Mouse (Mus musculus) megakaryocyte, embryonic 14.5 days (primary cell): ENCODE measurements around the gene Pank2. TPM values are rescaled to one million over a fixed set of nuclear protein-coding genes. Genes with fewer than 3 reads are reported as not detected.
A peak's percentile ranks its signal among the peaks of the same experiment; 100 is the strongest.

ENCODE experiments used
- H3K27me3 ChIP-seq: replicated peaks from 2 replicates; pipeline ENCODE3; 2012; ENCODE audit warnings: inconsistent platforms
- H3K36me3 ChIP-seq: replicated peaks from 2 replicates; pipeline ENCODE3; 2012; ENCODE audit warnings: low read length, inconsistent platforms, mixed read lengths
- H3K4me1 ChIP-seq: 2 replicates; pipeline ENCODE4 v1.6.1; 2012; ENCODE audit warnings: inconsistent platforms
- H3K4me3 ChIP-seq: replicated peaks from 2 replicates; pipeline ENCODE3; 2012; ENCODE audit warnings: moderate library complexity, mild to moderate bottlenecking, inconsistent platforms
- H3K9me3 ChIP-seq: 2 replicates; pipeline ENCODE4 v1.6.1; 2012; ENCODE audit warnings: inconsistent platforms
- FLI1 ChIP-seq: IDR thresholded peaks from 2 replicates; pipeline ENCODE4 v1.6.1; 2012; ENCODE audit warnings: low read length, inconsistent platforms, mixed read lengths
- GATA1 ChIP-seq: IDR thresholded peaks from 3 replicates; pipeline ENCODE4 v1.6.1; 2012; ENCODE audit warnings: mixed read lengths, low read length, inconsistent platforms, borderline replicate concordance
- polyA plus RNA-seq: library from polyadenylated mRNA; stranded (reverse); fragments of >175 nt; gene quantifications from 2 replicates; pipeline ENCODE4 v1.2.3, GENCODE M21; 2012; ENCODE audit warnings: low replicate concordance; ENCODE audit not compliant: insufficient read depth

Gene Pank2
- polyA plus RNA-seq, 1 experiment = 15.6 TPM

DNA sequence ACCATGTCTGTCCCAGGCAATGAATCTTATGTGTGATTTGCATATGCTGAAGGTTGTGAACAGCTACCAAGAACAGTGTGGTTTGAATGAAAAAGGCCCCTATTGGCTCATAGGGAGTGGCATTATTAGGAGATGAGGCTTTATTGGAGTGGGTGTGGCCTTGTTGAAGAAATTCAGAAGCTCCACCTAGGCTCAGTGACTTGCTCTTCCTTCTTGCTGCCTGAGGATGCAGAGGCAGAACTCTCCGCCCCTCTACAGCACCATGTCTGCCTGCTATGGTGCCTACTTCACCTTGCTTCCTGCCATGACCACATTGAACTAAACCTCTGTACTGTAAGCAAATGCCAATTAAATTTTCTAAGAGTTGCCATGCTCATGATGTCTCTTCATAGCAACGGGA, 29.7 kb upstream of the Pank2 start:
- Histone ChIP-seq H3K27me3 (no peaks in the 10 kb centered on the region), H3K36me3 (peaks cover 27% of the 10 kb centered on the region), H3K4me3 (peak overlapping the region; percentile 71), H3K4me1 (peaks cover 77% of the 10 kb centered on the region), H3K9me3 (no peaks in the 10 kb centered on the region)
- TF ChIP-seq FLI1 (no peak), GATA1 (no peak)

DNA sequence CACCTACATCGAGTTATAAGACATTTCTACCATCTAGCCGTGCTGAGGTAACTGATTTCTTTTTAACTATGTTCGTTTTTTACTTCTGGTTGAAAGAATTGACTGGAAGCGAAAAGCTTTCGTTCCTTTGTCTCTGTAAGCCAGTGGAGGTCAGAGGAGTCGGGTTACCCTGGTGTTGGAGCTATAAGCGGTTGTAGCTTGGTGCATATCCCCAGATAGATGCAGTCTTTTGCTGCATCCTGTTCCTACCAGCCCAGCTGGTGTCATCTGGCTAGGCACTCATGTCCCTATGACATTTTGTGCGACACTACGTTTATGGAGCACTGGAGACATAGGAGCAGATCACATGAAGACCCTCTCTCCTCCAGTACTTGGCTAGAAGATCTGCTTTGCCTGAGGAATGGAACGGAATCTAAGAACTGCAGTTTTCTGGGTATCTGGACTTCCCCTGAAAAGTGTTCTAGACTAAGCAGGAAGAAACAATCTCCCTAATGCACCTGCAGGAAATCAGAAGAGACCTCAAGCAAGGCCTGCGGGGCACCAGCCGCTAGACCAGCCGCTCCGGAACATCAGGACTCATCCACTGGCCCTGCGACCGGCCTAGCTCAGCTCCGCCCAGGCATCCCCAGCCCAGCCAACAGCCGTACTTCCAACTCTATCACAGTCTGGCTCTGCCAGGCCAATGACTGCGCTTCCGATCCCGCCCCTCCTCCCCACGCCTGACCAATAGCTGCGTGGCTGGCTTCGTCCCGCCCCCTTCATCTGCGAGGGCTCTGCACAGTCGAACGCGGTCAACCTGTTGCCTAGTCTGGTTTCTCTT, 28.8 kb upstream of the Pank2 start, which contains the start of gene Mavs:
Mavs (plus strand) TSS at position 757 of the 820 bp plus-strand sequence.
- H3K9me3 ChIP-seq = no peaks in the 10 kb centered on the region
- TF ChIP-seq GATA1 = no peak
- no peak for TF ChIP-seq FLI1
- peaks cover 36% of the 10 kb centered on the region for H3K36me3 ChIP-seq
- peak within 1 kb of the TSS; percentile 97 for H3K4me3 ChIP-seq
- H3K27me3 ChIP-seq = no peaks in the 10 kb centered on the region
- H3K4me1 ChIP-seq = peaks cover 85% of the 10 kb centered on the region

DNA sequence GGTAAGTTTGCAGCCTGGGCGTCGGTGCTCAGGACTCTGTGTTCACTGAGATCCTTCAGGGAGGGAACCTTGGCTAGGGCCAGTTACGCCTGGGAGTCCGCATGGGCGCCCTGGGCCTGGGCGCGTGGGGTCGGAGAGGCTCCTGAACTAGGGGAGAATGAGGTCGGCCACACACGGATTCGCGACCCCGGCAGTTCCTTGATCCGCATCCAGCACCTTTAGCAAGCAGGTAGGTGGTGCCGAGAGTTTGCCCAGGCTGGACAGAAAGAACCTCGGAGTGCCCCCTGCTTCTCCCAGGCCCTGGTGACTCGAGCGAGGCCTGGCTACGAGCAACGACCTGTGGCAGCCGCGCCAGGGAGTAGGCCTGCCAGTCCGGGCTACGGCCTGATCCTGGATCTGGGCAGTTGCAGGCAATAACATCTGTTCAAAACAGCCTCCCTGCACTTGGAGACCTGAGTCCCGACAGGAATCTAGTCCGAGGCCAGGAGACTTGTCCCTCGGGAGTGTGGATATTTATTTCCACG, 28.1 kb upstream of the Pank2 start:
- Histone ChIP-seq H3K27me3 (no peaks in the 10 kb centered on the region), H3K9me3 (no peaks in the 10 kb centered on the region), H3K4me1 (peaks cover 88% of the 10 kb centered on the region), H3K4me3 (peak overlapping the region; percentile 97), H3K36me3 (peaks cover 43% of the 10 kb centered on the region)
- no peak for TF ChIP-seq GATA1
- TF ChIP-seq FLI1 = no peak

DNA sequence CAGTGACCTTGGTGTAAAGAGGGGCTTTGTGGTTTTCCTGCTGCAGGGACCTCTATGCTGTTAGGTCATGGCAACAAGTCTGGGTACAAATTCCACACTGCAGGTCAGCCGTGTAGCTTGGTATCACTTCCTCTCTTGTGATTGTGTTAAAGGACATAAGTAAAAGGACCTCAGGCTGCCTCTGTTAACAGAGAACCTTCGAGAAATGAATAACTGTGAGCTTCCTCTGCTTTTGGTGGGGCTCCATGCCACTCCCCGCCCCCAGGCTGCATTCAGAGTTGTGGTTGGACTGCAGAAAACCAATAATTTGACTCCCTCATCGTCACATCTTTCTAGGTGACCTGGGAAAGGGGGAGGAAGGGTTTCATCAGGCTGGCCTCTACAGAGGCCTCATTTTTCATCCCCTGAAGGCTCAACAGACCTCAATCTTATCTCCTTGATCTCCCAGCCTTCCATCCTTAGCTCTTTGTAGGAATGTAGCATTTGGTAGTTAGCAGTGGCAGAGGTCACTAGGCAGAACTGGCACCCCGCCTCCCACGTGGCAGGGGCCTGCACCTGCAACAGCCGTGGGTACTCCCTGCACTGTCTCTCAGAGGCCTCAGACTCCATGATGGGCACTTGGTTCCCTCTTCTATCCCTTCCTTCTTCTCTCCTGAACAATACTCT, 27.2 kb upstream of the Pank2 start:
- no peak for TF ChIP-seq GATA1
- TF ChIP-seq FLI1 = no peak
- Histone ChIP-seq H3K4me3 (peak overlapping the region; percentile 97), H3K9me3 (no peaks in the 10 kb centered on the region), H3K4me1 (peaks cover 90% of the 10 kb centered on the region), H3K27me3 (no peaks in the 10 kb centered on the region), H3K36me3 (peaks cover 52% of the 10 kb centered on the region)

DNA sequence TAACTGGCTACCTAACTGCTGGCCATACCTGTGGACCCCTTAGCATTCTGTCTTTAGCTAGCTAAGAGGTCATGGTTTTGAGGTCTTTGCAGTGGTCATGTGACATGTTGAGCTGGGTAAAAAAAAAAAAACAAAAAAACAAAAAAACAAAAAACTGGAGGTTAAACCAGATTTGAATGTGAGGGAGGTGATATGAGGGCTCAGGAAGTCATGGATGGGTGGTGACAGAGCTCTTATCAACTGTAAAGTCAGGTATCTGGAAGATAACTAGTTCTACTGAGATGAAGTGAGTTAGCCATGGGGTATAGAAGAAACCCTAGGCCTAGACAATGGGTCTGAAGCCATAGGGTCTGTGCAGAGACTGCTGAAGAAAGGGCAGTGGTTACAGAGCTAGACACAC, 20.1 kb upstream of the Pank2 start:
- no peaks in the 10 kb centered on the region for H3K9me3 ChIP-seq
- H3K27me3 ChIP-seq = no peaks in the 10 kb centered on the region
- H3K4me3 ChIP-seq = peak overlapping the region; percentile 46
- peaks cover 98% of the 10 kb centered on the region for H3K36me3 ChIP-seq
- peaks cover 100% of the 10 kb centered on the region for H3K4me1 ChIP-seq
- TF ChIP-seq GATA1 (no peak), FLI1 (no peak)

DNA sequence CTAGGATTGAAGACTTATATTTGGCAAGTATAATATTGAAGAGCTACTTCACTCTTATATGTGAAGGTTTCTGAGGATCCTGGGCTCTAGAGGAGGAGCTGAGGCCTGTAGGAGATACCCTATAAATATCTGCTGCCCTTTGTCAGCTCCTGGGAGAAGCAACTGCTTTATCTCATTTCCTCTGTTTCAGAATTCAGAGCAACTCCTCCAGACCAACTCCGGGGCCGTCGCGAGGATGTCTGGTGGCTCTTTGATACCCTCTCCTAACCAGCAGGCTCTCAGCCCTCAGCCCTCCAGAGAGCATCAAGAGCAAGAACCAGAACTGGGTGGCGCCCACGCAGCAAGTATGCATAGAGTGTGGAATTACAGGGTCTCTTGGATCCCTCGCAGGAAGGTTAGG, 19.4 kb upstream of the Pank2 start:
- peaks cover 98% of the 10 kb centered on the region for H3K36me3 ChIP-seq
- TF ChIP-seq FLI1 (no peak), GATA1 (no peak)
- H3K4me1 ChIP-seq = peaks cover 98% of the 10 kb centered on the region
- H3K9me3 ChIP-seq = no peaks in the 10 kb centered on the region
- no peaks in the 10 kb centered on the region for H3K27me3 ChIP-seq
- peak overlapping the region; percentile 19 for H3K4me3 ChIP-seq

DNA sequence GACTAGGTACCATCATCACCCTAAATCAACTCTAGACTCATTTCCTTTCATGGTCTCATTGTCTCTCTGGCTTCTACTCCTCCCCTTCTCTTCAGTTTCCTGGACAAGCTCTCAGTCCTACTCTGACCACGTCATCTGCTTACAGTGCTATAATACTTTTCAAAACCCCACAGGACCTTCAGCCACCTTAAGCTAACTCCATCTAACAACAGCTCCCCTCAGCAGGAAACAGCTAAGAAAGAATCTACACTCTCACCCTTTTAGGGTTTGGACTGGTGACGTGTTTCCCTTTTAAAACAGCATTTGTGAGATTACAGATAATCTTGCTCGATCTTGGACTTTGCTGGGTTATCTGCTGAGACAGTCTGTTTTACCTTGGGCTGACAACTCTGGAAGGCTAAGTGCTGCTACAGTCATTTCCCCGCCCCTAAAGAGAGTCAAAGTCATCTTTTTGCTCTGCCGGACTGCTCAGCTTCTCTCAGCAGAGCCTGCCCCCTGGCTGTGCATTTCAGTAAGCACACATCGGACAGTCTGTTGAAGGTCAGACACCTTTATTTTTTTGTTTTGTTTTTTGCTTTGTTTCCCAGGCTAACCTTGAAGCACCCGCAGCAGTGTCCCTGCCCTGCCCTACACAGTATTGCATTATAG, 8.5 kb upstream of the Pank2 start:
- Histone ChIP-seq H3K4me3 (peak overlapping the region; percentile 83), H3K27me3 (no peaks in the 10 kb centered on the region), H3K4me1 (peaks cover 80% of the 10 kb centered on the region), H3K36me3 (peaks cover 40% of the 10 kb centered on the region), H3K9me3 (no peaks in the 10 kb centered on the region)
- TF ChIP-seq FLI1 (no peak), GATA1 (no peak)

DNA sequence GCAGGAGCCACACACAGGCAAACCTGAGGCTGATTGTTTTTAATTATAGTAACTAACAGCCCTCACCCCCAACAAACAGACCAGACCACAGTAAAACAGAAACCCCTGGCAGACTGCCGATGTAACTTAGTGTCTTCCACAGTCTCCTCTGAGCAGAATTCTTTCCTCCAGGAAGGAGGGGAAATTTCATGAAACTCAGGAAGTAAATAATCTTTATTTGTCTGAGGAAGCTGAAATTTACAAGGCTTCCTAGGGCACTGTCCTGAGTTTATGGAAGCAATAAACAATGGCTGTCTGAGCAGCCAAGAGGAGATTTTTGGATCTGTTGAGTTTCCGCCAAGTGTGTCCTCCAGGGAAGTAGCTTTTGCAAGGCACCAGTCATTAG, 8.0 kb upstream of the Pank2 start:
- H3K4me3 ChIP-seq = peak overlapping the region; percentile 83
- TF ChIP-seq FLI1 (no peak), GATA1 (no peak)

DNA sequence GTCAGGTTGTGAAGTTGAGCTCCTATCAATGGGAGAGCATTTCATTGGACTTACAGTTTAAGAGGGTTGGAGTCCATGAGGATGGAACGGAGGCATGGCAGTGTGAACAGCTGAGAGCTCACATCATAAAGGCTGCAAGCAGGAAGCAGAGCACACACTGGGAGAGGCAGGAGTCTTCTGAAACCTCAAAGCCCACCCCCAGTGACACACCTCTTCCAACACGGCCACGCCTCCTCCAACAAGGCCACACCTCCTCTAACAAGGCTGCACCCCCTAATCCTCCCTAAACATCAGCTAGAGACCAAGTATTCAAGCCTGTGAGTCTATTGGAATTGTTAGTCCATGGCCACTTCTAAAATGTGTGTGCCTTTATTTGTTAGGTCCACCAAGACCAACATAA, 6.6 kb upstream of the Pank2 start:
- peaks cover 83% of the 10 kb centered on the region for H3K4me1 ChIP-seq
- H3K36me3 ChIP-seq = peaks cover 22% of the 10 kb centered on the region
- H3K27me3 ChIP-seq = no peaks in the 10 kb centered on the region
- TF ChIP-seq FLI1 (no peak), GATA1 (no peak)
- peak overlapping the region; percentile 24 for H3K4me3 ChIP-seq
- H3K9me3 ChIP-seq = no peaks in the 10 kb centered on the region

More for the DNA sequence above, 8.0 kb upstream of the Pank2 start:
- no peaks in the 10 kb centered on the region for H3K27me3 ChIP-seq
- H3K4me1 ChIP-seq = peaks cover 76% of the 10 kb centered on the region
- peaks cover 35% of the 10 kb centered on the region for H3K36me3 ChIP-seq
- no peaks in the 10 kb centered on the region for H3K9me3 ChIP-seq

DNA sequence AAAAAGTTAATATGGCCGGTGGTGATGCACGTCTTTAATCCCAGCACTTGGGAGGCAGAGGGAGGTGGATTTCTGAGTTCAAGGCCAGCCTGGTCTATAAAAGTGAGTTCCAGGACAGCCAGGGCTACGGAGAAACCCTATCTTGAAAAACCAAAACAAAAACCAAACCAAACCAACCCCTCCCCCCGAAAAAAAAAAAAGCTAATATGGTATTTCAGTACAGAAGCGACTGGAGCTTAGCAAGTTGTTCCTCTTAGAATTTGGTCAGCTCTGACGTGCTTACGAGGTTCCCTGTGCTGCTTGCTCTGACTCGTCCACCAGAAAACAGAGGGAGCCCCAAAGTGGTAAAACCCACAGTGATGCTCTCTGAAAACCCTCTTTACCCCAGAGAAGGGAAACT, 3.6 kb upstream of the Pank2 start:
- Histone ChIP-seq H3K9me3 (no peaks in the 10 kb centered on the region), H3K4me3 (no peak overlapping the region), H3K4me1 (peaks cover 72% of the 10 kb centered on the region), H3K36me3 (no peaks in the 10 kb centered on the region), H3K27me3 (no peaks in the 10 kb centered on the region)
- no peak for TF ChIP-seq GATA1
